Mouse (Mus musculus): ENCODE results near the gene Vmn1r15. TPM values are rescaled to one million over a fixed set of nuclear protein-coding genes. Genes with fewer than 3 reads are reported as not detected.

Gene Vmn1r15
- not detected in 2 replicates for total RNA-seq (2023)

DNA sequence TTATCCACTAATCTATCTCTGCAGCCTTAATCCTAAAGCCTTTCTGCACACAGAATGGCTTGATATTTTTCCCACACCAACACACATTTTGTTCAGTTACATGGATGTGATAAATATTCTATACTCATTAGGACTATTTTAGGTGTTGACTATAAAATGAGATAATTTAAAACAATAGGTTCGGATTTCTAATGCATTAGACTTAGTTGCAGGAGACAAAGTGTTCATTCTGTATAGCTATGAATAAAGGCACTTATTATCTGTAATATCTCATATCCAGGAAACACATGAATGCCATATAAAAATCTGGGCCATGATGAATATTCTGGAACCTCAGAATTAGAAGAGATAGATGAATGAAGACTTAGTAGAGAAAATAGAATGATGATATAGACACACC, at the start of gene Vmn1r15:
Gene Vmn1r15, plus strand, starts transcription at position 301 of the 400 bp plus-strand sequence.

DNA sequence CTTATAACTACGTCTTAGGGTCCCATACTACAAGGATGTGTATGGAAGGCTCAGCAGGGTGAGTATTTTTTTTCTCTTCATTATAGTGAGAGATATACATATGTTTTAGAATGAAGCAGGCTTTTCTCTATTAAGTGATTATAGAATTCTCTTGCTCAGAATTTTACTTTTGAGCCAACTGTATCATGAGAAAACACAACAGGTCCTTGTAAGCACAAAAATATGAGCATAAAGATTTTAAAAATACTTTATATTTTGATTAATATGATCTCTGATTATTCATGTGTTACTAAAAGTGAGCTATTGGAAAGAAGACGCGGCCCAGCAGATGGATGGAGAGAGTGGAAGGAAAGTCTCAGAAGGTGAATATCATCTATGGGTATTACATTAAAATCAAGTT, 26.4 kb upstream of the Vmn1r15 start, which contains the start of gene Vmn1r14:
Gene Vmn1r14, plus strand, starts transcription at position 301 of the 400 bp plus-strand sequence.

Other genes starting within 250 kb of the Vmn1r15 start
- not detected in 2 replicates for gene Vmn1r7, start 232.6 kb upstream of the Vmn1r15 start, total RNA-seq (2023)
- not detected in 2 replicates for gene Vmn1r8, start 225.7 kb upstream of the Vmn1r15 start, total RNA-seq (2023)
- not detected in 2 replicates for gene Vmn1r9, start 191.2 kb upstream of the Vmn1r15 start, total RNA-seq (2023)
- not detected in 2 replicates for gene Vmn1r10, start 148.5 kb upstream of the Vmn1r15 start, total RNA-seq (2023)
- not detected in 2 replicates for gene Vmn1r11, start 124.5 kb upstream of the Vmn1r15 start, total RNA-seq (2023)
- gene Vmn1r12, start 101.0 kb upstream of the Vmn1r15 start, total RNA-seq (2023) = 0.14 and 0.16 TPM in 2 replicates
- gene Vmn1r13, start 54.7 kb upstream of the Vmn1r15 start, total RNA-seq (2023) = not detected in 2 replicates
- gene Vmn1r14, start 26.3 kb upstream of the Vmn1r15 start, total RNA-seq (2023) = not detected in 2 replicates
- gene Vmn1r16, start 71.5 kb downstream of the Vmn1r15 start, total RNA-seq (2023) = not detected in 2 replicates
- gene Vmn1r17, start 105.8 kb downstream of the Vmn1r15 start, total RNA-seq (2023) = not detected in 2 replicates
- not detected in 2 replicates for gene Vmn1r18, start 137.8 kb downstream of the Vmn1r15 start, total RNA-seq (2023)
- not detected in 2 replicates for gene Vmn1r19, start 145.8 kb downstream of the Vmn1r15 start, total RNA-seq (2023)
- not detected in 2 replicates for gene Vmn1r20, start 171.0 kb downstream of the Vmn1r15 start, total RNA-seq (2023)